30 mouse cellular contexts compared by ENCODE assay signal in the genomic region with DNA sequence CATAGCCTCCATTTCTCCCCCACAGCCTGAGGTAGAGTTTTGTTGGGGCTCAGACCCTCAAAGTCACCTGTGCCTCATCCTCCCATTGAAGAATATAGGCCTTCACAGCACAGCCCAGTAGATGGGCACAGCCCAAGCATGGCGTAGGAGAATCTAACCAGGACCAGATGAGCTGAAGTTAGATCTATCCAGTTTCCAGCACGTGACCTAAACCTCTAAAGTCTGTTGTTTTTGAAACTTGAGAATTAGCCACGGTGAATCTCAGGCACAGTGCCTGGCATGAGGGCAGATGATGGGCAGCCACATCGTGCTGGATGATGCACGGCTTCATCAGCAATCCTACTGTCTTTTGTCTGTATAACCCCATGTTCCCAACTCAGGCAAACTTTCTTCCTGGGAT. TPM values are rescaled to one million over a fixed set of nuclear protein-coding genes. Genes with fewer than 3 reads are reported as not detected.
"Had no signal": no experiment of that assay in that cellular context is flagged by ENCODE, and none has a peak within 500 bp of the region (broad histone marks: within the 10 kb centered on the region; RNA-seq: fewer than 3 reads in every experiment).

No protein-coding gene starts in this region.

- H3K4me2 ChIP-seq: limb, embryonic 12.5 days; limb, embryonic 13.5 days; limb, embryonic 15.5 days; liver, embryonic 11.5 days; liver, embryonic 12.5 days; liver, embryonic 13.5 days; liver, embryonic 15.5 days; lung, embryonic 14.5 days; lung, embryonic 15.5 days; midbrain, embryonic 11.5 days; midbrain, embryonic 12.5 days; midbrain, embryonic 13.5 days; midbrain, embryonic 15.5 days; neural tube, embryonic 12.5 days had no signal

- DNase-seq: left cerebral cortex, postnatal 4 days; liver; liver, embryonic 13.5 days; liver, postnatal 0 days; lung, adult 18-20 months; lung, adult 2 months; lung, embryonic 14.5 days; lung, postnatal 10 days; lung, postnatal 14 days; lung, postnatal 36 days; lung, postnatal 4 days; midbrain, embryonic 14.5 days had no signal

- H3K27me3 ChIP-seq: limb, embryonic 12.5 days; limb, embryonic 13.5 days; limb, embryonic 15.5 days; liver, embryonic 12.5 days; liver, embryonic 13.5 days; liver, embryonic 15.5 days; lung, embryonic 15.5 days; megakaryocyte, embryonic 14.5 days; midbrain, embryonic 12.5 days; midbrain, embryonic 13.5 days; midbrain, embryonic 15.5 days; neural tube, embryonic 12.5 days had no signal

- ATAC-seq: liver, embryonic 12.5 days; liver, postnatal 0 days; lung, postnatal 0 days; midbrain, embryonic 13.5 days; midbrain, embryonic 15.5 days; midbrain, embryonic 16.5 days had no signal

- H3K4me3 ChIP-seq: limb, embryonic 10.5 days; limb, embryonic 12.5 days; limb, embryonic 13.5 days; limb, embryonic 15.5 days; liver, embryonic 12.5 days; liver, embryonic 13.5 days; liver, embryonic 15.5 days; lung, embryonic 15.5 days; megakaryocyte, embryonic 14.5 days; midbrain, embryonic 10.5 days; midbrain, embryonic 12.5 days; midbrain, embryonic 13.5 days; midbrain, embryonic 15.5 days; neural tube, embryonic 12.5 days had no signal

RNA-seq across cellular contexts. Expression of a gene that starts 59.5 kb away (rescaled TPM):
- polyA plus RNA-seq: limb, embryonic 13.5 days; midbrain, embryonic 11.5 days; midbrain, embryonic 13.5 days; midbrain, embryonic 14.5 days; midbrain, postnatal 0 days had no signal
